24 mouse cellular contexts compared by ENCODE assay signal in the genomic region with DNA sequence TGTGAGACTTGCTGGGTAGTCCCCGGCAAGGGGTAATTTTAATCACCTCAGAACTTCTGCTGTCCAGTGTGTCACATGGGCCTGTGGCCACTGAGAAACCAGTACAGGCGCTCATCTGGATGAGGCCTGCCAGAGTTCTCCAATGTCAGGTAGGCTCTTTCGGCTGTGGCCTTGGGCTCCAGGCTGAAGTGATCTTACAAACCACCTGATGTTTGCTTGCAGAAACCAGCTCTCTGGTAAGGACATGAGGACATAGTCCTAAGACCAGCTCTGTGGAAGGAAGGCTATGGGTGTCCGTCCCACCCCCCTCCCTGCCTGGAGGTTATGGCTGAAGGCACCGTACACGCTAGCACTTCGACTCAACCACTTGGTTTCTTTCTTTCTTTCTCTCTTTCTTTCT. TPM values are rescaled to one million over a fixed set of nuclear protein-coding genes. Genes with fewer than 3 reads are reported as not detected.
DNase-seq lines count a peak whose midpoint lies in the region; ATAC-seq and TF ChIP-seq lines count a peak whose summit lies in the region.
"Had no signal": no experiment of that assay in that cellular context is flagged by ENCODE, and none has a peak within 500 bp of the region (broad histone marks: within the 10 kb centered on the region; RNA-seq: fewer than 3 reads in every experiment).

No protein-coding gene starts in this region.

- H3K36me3 ChIP-seq in kidney, adult 2 months (ENCODE audit: control insufficient read depth, insufficient read depth, low read length), result no peaks in the 10 kb centered on the region; the same call in 1 of the 2 replicates
- H3K36me3 ChIP-seq in stomach, embryonic 15.5 days, result no peaks in the 10 kb centered on the region
- no peaks in the 10 kb centered on the region for H3K36me3 ChIP-seq in stomach, postnatal 0 days (ENCODE audit: control insufficient read depth, insufficient read depth, low read length)
- no peaks in the 10 kb centered on the region for H3K36me3 ChIP-seq in hindbrain, embryonic 14.5 days (replicated peaks; ENCODE audit: control insufficient read depth, insufficient read depth)
- H3K36me3 ChIP-seq: embryonic facial prominence, embryonic 10.5 days; embryonic facial prominence, embryonic 13.5 days; forebrain, embryonic 12.5 days; forebrain, embryonic 15.5 days; hindbrain, embryonic 12.5 days had no signal

- H3K4me3 ChIP-seq in kidney, adult 2 months (ENCODE audit: insufficient read depth, low read depth, low read length), result no peak overlapping the region
- H3K4me3 ChIP-seq in stomach, embryonic 15.5 days (replicated peaks), result no peak overlapping the region
- H3K4me3 ChIP-seq in stomach, postnatal 0 days (ENCODE audit: low read depth, low read length), result no peak overlapping the region
- H3K4me3 ChIP-seq in hindbrain, embryonic 14.5 days (replicated peaks; ENCODE audit: low read length), result no peak overlapping the region
- H3K4me3 ChIP-seq: embryonic facial prominence, embryonic 10.5 days; embryonic facial prominence, embryonic 13.5 days; erythroblast, embryonic 14.5 days; forebrain, embryonic 12.5 days; forebrain, embryonic 15.5 days; hindbrain, embryonic 12.5 days had no signal

- TF ChIP-seq CTCF in kidney, adult 2 months (conservative IDR thresholded peaks at IDR 0.05; ENCODE audit: insufficient read depth, insufficient read length, low read depth, low read length), result no peak
- TF ChIP-seq CTCF in stomach, postnatal 0 days (IDR thresholded peaks at IDR 0.05; ENCODE audit: low read depth), result no peak

- H3K4me2 ChIP-seq in stomach, embryonic 15.5 days, result no peak overlapping the region
- H3K4me2 ChIP-seq in stomach, postnatal 0 days (replicated peaks; ENCODE audit: low read depth), result no peak overlapping the region
- no peak overlapping the region for H3K4me2 ChIP-seq in hindbrain, embryonic 14.5 days (replicated peaks)
- H3K4me2 ChIP-seq: embryonic facial prominence, embryonic 13.5 days; forebrain, embryonic 12.5 days; forebrain, embryonic 15.5 days; heart, embryonic 11.5 days; hindbrain, embryonic 12.5 days had no signal

- WGBS in kidney, adult 2 months, result 58% methylated on average over 7 of the region's 7 CpGs
- 83% methylated on average over 7 of the region's 7 CpGs for WGBS in stomach, embryonic 15.5 days
- WGBS in stomach, postnatal 0 days, result 87% methylated on average over 7 of the region's 7 CpGs
- WGBS in hindbrain, embryonic 14.5 days, result 94% methylated on average over 7 of the region's 7 CpGs

- TF ChIP-seq EP300 in stomach, postnatal 0 days (optimal IDR thresholded peaks at IDR 0.05), result no peak

- peak overlapping the region; percentile 56 for H3K27ac ChIP-seq in kidney, adult 2 months (ENCODE audit: insufficient read depth, low read depth, low read length)
- H3K27ac ChIP-seq in stomach, embryonic 15.5 days, result 0 out of 2 replicates have a peak overlapping the region, but pooled peaks have one; percentile 22
- no peak overlapping the region for H3K27ac ChIP-seq in stomach, postnatal 0 days (replicated peaks)
- H3K27ac ChIP-seq in hindbrain, embryonic 14.5 days, result no peak overlapping the region
- H3K27ac ChIP-seq: embryonic facial prominence, embryonic 10.5 days; embryonic facial prominence, embryonic 13.5 days; forebrain, embryonic 12.5 days; forebrain, embryonic 15.5 days; hindbrain, embryonic 12.5 days had no signal

- H3K9ac ChIP-seq in stomach, embryonic 15.5 days, result no peak overlapping the region
- H3K9ac ChIP-seq in stomach, postnatal 0 days (ENCODE audit: low read length), result no peak overlapping the region
- H3K9ac ChIP-seq in hindbrain, embryonic 14.5 days, result no peak overlapping the region
- H3K9ac ChIP-seq: embryonic facial prominence, embryonic 13.5 days; forebrain, embryonic 12.5 days; forebrain, embryonic 15.5 days; hindbrain, embryonic 12.5 days had no signal

- no peak for DNase-seq in kidney, adult 2 months
- no peak for DNase-seq in kidney, postnatal 25 days
- DNase-seq in stomach, postnatal 0 days (ENCODE audit: low spot score), result no peak
- peak; percentile 54 for DNase-seq in lung, postnatal 36 days
- DNase-seq in hindbrain, embryonic 14.5 days (ENCODE audit: low spot score), result no peak
- DNase-seq: adrenal gland, adult 8-10 months; adrenal gland, postnatal 25 days; cerebellum, adult 11-12 months; cerebellum, adult 8-10 months; cerebellum, postnatal 10 days; cerebellum, postnatal 36 days; embryo, embryonic 11 days; gastrocnemius, postnatal 25 days had no signal

- H3K4me1 ChIP-seq in kidney, adult 2 months (ENCODE audit: control insufficient read depth, insufficient read depth, low read length), result peaks cover 12% of the 10 kb centered on the region; the same call in 1 of the 2 replicates
- H3K4me1 ChIP-seq in stomach, embryonic 15.5 days, result peaks cover 23% of the 10 kb centered on the region
- no peaks in the 10 kb centered on the region; the same call in 1 of the 2 replicates for H3K4me1 ChIP-seq in stomach, postnatal 0 days (replicated peaks; ENCODE audit: control insufficient read depth, insufficient read depth)
- no peaks in the 10 kb centered on the region for H3K4me1 ChIP-seq in hindbrain, embryonic 14.5 days (replicated peaks; ENCODE audit: control insufficient read depth, insufficient read depth, low read length)
- H3K4me1 ChIP-seq: embryonic facial prominence, embryonic 10.5 days; embryonic facial prominence, embryonic 13.5 days; forebrain, embryonic 12.5 days; forebrain, embryonic 15.5 days; hindbrain, embryonic 12.5 days had no signal

- H3K9me3 ChIP-seq in stomach, embryonic 15.5 days, result no peaks in the 10 kb centered on the region
- no peaks in the 10 kb centered on the region for H3K9me3 ChIP-seq in stomach, postnatal 0 days (ENCODE audit: control insufficient read depth, low read length)
- H3K9me3 ChIP-seq in hindbrain, embryonic 14.5 days (ENCODE audit: control insufficient read depth, low read length), result no peaks in the 10 kb centered on the region
- H3K9me3 ChIP-seq: embryonic facial prominence, embryonic 10.5 days; embryonic facial prominence, embryonic 13.5 days; forebrain, embryonic 12.5 days; forebrain, embryonic 15.5 days; hindbrain, embryonic 12.5 days had no signal

- TF ChIP-seq POLR2A in kidney, adult 2 months (IDR thresholded peaks at IDR 0.05; ENCODE audit: low read depth, low read length), result no peak

- ATAC-seq in stomach, embryonic 15.5 days (ENCODE audit: insufficient read depth, low FRiP score, low read depth), result no peak
- no peak for ATAC-seq in stomach, postnatal 0 days (ENCODE audit: low FRiP score, low TSS enrichment)
- ATAC-seq in hindbrain, embryonic 14.5 days (ENCODE audit: low FRiP score), result no peak
- ATAC-seq: activated CD4-positive, CD25-positive, alpha-beta regulatory T cell, adult 4 months; forebrain, embryonic 15.5 days; hindbrain, embryonic 16.5 days had no signal

- no peaks in the 10 kb centered on the region for H3K27me3 ChIP-seq in kidney, adult 2 months (replicated peaks; ENCODE audit: control insufficient read depth, insufficient read depth, low read length)
- H3K27me3 ChIP-seq in stomach, embryonic 15.5 days (replicated peaks), result no peaks in the 10 kb centered on the region
- no peaks in the 10 kb centered on the region for H3K27me3 ChIP-seq in stomach, postnatal 0 days (ENCODE audit: control insufficient read depth, insufficient read depth, low read length)
- H3K27me3 ChIP-seq in hindbrain, embryonic 14.5 days (ENCODE audit: control insufficient read depth, insufficient read depth, low read length), result no peaks in the 10 kb centered on the region
- H3K27me3 ChIP-seq: embryonic facial prominence, embryonic 13.5 days; forebrain, embryonic 15.5 days had no signal

RNA-seq across cellular contexts. Expression of a gene that starts 26.8 kb away (rescaled TPM):
- 161 and 172 TPM in 2 replicates for polyA plus RNA-seq in kidney, adult 2 months (2012; rRNA removed)
- polyA plus RNA-seq in stomach, embryonic 15.5 days (2015; fragmentation: Nextera tagmentation; extraction: Ambion mirVana), result 6.0 and 8.0 TPM in 2 replicates
- polyA plus RNA-seq in stomach, postnatal 0 days (2015; fragmentation: Nextera tagmentation; extraction: Ambion mirVana), result 4.8 and 5.0 TPM in 2 replicates
- polyA plus RNA-seq in hindbrain, embryonic 14.5 days (2014; fragmentation: Nextera tagmentation; extraction: Ambion mirVana), result 0.21 TPM in 1 of 2 replicates, not detected in the other
- polyA plus RNA-seq: activated CD4-positive, CD25-positive, alpha-beta regulatory T cell, adult 4 months; embryonic facial prominence, embryonic 13.5 days; erythroblast, embryonic 14.5 days; forebrain, embryonic 12.5 days; forebrain, embryonic 15.5 days; heart, postnatal 0 days had no signal

Comparison
In these comparisons a context has a peak if more than half of its experiments do, and no peak if none do; other contexts are left out.
1. H3K27ac ChIP-seq: peak in kidney, adult 2 months (single experiment) and stomach, embryonic 15.5 days (single experiment); none in stomach, postnatal 0 days (single experiment) and hindbrain, embryonic 14.5 days (single experiment).
2. RNA of a gene that starts 26.8 kb away (polyA plus RNA-seq): 161 to 172 TPM in kidney, adult 2 months; 6.0 to 8.0 TPM in stomach, embryonic 15.5 days, 4.8 to 5.0 TPM in stomach, postnatal 0 days and 0.21 TPM in hindbrain, embryonic 14.5 days; every median in the first group is over 10 times any median in the second.